Mouse (Mus musculus): Measurements from ENCODE around the gene Scaf11. TPM values are rescaled to one million over a fixed set of nuclear protein-coding genes. Genes with fewer than 3 reads are reported as not detected.

The Scaf11 gene
- total RNA-seq, 2 experiments from 2014 or later, result 56.4 to 57.8 TPM

DNA sequence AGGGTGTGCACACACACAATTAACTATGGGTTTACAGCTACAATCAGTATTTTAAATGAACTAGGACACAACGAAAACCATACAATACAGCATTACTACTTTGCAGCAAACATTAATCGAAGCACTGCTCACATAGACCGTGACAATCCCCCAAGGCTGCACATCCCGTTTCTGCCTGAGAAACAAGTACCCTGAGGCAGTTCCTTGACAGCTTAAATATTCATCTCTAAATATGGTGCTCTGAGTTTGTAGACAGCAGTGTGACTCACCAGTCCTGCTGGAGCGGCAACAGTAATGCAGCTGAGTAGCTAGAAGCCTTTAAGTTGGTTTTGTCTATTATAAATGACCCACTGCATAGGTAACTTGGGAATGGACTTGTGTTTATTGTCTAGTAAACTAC, 55.1 kb downstream of the Scaf11 start:
- peak in 1 of 2 experiments; percentile 22 for DNase-seq (ENCODE audit: low spot score in 2 of 2)

DNA sequence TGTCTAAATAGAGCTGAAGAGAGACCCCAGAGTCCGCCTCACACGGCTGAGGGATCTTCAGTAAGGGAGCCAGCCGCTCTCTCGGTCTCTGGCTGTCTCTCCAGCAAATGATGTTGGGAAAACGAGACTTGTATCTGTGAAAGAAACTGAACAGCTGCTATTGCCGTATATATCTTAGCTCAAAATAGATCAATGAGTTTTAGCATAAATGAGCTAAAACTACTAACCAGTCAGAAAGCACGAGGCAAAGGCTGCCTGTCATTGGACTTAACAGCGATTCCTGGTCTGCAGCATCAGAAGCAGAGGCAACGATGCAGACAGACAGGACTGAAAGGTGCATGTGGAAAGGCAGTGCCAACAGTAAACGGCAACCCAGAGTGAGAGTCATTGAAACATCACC, 62.3 kb downstream of the Scaf11 start:
- no peak for DNase-seq (ENCODE audit: low spot score in 2 of 2)

DNA sequence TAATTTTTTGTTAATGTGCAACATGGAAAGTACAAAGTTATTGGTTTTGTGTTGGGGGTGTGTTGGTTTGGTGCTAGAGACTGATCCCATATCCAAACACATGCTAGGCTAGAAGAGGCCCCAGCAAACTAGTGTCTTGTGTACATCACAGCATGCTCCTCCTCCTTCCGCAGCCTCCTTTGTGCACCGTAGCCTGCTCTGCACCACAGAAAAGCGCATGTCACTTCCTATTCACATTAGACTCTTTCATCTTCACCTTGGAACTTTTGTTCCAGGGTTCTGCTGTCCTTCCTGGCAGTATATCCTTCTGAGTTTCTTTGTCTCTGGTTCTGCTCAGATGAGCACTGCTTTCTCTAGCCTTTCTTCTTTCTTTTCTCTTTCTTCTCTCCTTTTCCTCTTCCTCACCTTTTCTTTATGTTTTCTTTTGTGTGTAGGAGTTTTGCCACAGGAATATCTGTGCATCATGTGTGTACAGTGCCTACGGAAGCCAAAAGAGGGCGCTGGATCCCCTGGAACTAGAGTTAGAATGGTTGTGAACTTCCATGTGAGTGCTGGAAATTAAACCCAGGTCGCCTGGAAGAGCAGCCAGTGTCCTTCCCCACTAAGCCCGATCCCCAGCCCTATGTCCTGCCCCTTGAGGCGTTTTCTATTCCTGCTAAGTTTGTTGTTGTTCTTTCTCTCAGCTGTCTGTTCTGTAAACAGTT, 63.9 kb downstream of the Scaf11 start:
- DNase-seq (ENCODE audit: low spot score in 2 of 2), result no peak

DNA sequence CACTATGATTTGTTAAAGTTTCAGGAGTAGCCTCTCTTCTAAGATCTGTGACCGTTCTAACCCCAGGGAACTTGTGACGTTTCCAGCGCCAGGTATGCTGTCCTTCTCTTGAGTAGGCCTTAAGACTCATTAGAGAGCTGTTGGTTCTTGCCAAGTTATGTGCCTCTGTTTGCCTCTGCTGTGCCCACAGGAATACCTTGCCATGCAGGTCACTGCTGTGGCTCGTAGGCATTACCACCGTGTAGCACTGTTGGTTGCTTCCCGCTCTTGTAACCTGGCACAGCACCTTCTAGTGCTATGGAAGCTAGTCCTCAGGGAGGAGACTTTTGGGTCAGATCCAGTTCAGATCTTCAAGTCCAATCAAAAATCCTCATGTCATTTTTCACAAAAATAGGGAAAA, 65.6 kb downstream of the Scaf11 start:
- DNase-seq (ENCODE audit: low spot score in 2 of 2), result no peak

DNA sequence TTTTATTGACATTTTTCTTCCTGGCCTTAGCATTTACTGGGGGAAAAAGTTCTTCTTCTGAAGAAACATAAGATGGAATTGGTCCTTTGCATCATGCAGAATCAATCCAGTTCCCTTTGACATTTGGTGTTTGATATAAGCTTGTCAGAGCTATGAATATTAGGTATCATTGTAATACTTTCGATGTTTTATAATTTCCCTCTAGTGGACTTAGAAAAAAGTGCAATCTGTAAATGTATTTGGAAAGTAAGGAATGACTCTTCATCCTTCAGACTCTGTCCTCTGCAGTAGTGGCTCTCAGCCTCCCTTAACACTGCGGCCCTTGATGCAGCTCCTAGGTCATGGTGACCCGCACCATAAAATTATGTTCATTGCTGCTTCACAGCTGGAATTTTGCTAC, 67.8 kb downstream of the Scaf11 start:
- no peak for DNase-seq (ENCODE audit: low spot score in 2 of 2)

DNA sequence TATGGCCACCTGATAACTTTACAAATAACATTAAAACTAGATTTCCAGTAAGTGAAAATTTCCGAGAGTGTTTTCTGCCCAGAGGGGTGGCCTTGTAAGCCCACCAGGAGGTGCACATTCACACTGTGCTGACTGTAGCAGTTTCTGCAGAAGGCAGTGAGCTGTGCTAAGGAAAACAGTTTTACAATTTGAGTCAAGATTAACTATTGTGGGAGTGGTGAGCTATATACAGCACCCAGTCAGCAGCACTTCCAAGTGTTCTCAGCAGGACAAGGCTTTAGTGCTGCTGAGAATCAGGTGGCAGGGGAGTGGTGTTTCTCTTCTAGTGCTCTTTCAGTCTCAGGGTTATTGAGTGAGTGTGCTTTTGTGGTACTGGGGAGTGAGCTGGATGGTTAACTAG, 72.1 kb downstream of the Scaf11 start:
- DNase-seq (ENCODE audit: low spot score in 2 of 2), result no peak

DNA sequence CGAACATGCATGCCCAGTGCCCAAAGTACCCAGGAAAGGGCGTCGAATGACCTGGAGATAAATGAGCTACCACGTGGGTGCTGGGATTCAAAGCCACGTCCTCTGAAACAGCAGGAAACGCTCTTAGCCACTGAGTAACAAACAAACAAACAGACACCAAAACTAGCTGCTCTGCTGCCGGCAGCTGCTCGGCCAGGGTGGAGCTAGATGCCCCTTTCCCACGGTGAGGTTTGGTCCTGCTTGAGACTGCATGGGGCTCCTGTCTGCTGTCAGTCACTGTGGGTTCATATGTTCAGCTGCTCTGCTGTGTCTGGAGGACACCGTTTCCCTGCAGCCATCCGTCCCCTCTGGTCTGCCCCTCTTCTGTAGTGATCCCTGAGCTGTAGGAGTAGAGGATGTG, 78.4 kb downstream of the Scaf11 start:
- no peak for DNase-seq (ENCODE audit: low spot score in 2 of 2)

DNA sequence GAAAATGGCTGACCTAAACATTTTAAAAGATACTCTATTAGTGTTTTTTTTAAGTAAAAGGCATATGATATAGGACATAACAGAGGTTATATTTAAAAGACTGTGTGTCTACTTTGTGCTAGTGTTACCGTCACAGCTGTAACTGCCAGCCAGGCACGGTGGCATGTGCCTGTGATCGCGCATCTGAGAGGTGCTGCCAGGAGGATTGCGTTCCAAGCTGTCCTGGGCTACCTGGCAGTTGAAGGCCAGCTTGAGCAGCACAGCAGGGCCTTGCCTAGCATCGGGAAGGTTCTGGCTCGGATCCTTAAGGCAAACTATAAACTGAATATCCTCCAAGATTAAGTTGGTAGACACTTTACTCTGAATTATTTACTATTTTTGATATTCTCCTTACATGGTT, 82.9 kb downstream of the Scaf11 start:
- no peak for DNase-seq (ENCODE audit: low spot score in 2 of 2)

DNA sequence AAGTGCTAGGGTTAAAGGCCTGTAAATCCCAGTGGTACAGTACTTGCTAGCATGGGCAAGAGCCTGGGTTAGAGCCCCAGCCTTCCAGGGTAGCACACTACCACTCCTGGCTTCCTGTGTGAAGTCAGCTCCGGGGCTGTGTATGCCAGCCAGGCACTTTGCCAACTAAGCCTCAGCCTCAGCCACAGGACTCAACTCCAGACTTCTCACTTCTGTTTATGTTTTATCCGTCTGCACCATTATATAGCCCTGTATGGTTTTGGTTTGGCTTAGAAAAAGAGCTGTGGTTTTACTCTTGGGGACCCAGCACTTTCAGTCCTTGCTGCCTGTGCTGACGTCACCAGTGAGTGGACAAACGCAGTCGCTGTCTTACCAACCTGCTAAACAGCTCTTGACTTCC, 83.4 kb downstream of the Scaf11 start:
- no peak for DNase-seq (ENCODE audit: low spot score in 2 of 2)

DNA sequence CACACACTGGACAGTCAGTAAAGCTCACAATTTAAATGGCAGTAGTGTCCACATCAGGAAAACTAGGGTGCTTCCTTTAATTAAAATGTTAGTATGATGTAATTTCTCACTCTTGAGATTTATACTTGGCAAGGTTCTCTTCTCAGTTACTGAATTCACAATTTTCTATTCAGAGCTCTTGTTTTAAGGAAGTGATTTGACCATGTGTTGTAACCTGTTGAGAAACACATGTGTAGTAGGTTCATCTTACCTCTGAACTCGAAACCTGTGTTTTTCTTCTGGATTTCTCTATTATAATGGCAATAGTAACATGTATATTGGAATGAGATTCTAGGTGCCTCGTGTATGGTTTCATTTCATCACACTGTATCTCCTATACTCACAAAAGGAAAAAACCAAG, 84.4 kb downstream of the Scaf11 start:
- DNase-seq (ENCODE audit: low spot score in 2 of 2), result no peak

DNA sequence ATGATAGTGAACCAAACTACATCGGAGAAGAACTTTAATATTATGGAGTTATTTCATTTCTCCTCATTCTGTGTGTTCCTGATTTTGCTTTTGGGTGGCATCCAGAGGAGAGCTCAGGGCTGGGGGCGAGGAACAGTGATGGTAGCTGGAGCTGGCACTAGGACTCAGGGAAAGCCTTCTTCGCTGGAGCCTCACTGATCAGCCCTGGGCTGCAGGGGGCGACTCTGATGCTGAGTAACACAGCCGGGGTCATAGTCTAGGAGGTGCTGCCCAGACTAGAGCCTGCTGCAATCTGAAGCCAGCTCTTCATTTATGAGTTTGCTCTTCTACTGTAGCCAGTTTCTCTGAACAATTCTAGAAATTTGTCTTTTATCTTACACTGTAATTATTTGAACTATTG, 87.5 kb downstream of the Scaf11 start:
- no peak for DNase-seq (ENCODE audit: low spot score in 2 of 2)

DNA sequence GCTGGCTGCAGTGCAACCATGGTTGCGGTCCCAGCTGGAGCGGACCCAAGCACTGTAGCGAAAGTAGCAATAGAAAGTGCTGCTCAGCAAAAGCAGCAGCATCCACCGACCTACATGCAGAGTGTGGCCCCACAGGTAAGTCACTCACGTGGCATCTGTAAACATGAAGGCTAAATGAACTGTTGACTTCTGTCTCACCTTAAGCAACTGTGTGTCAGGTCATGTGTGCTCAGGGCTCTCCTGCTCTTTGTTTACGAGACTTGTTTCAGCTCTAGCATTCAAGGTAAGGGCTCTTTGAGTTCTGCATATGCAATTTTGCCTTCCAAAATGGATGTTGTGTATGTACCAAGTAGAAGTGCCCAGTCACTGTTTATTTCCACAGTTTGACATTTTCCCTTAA, 88.0 kb downstream of the Scaf11 start:
- DNase-seq (ENCODE audit: low spot score in 2 of 2), result no peak

DNA sequence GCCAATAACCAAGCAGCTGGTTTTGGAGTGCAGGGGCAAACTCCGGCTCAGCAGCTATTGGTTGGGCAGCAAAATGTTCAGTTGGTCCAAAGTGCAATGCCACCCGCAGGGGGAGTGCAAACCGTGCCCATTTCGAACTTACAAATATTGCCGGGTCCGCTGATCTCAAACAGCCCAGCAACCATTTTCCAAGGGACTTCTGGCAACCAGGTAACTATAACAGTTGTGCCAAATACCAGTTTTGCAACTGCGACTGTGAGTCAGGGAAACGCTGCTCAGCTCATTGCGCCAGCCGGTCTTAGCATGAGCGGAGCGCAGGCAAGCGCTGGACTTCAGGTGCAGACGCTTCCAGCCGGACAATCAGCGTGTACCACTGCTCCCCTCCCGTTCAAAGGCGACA, 89.3 kb downstream of the Scaf11 start:
- DNase-seq (ENCODE audit: low spot score in 2 of 2), result no peak

DNA sequence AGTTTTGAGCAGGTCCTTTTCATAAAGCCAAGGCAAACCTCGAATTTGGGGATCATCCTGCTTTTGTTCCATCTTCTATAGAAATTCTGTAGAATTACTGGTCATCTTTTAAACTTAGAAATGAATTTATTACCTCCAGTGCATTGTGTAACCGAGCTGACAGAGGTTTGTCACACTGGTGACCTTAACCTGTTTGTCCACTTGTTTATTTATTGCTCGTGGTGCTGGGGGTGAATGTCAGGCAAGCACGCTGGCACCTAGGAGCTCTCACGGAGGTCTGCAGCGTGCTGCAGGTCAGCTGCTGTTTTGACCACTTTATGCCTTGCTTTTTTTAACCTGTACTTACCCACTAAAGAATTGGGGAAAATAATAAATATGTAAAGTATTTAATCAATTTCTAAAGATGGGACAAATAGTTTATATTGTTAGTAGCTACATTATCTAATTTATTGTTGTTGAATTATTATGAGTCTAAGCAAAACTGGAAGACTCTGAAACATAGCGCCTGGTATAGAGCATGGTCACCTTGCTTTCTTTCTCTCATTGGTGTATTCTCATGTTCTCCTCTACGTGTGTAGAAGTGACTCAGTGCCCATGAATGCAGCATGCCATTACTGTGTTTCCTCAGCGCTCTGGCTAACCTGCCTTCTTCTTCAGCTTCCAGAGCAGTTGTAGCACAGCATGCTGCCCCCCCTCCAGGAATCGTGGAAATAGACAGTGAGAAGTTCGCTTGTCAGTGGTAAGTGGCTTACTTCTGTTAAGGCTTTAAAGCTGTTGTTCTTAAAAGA, 94.3 kb downstream of the Scaf11 start:
- no peak for DNase-seq (ENCODE audit: low spot score in 2 of 2)

DNA sequence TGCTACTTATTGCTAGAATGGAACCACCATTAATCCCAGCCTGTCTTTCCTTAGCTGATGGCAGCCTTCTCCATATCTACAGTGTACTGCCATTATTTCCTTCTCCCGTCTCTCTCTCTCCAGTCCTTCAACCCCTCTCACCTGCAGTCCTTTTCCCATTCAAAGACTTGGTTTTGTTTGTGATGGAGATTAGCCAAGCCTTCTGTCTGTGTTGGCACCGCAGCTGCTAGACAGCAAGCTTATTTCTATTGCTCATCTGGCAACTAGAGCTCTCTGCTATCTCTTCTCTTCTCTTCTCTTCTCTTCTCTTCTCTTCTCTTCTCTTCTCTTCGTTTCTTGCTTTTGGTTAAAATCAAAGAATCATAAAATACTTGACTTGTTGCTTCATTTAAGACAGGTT, 95.3 kb downstream of the Scaf11 start:
- no peak for DNase-seq (ENCODE audit: low spot score in 2 of 2)

Small RNA genes lying within 50 kb of the gene (microRNA-seq; reads per million reads assigned to microRNA genes)
- 0 reads per million in 2 experiments for gene Gm25397

Other genes with a start within 250 kb of the Scaf11 start
- 10 to 100 TPM; 33.5 to 34.2 TPM for gene Arid2, start 173.3 kb downstream of the Scaf11 start, total RNA-seq (2021)
- gene Slc38a1, start 182.1 kb upstream of the Scaf11 start, total RNA-seq (2021), result 10 to 100 TPM; 77.6 to 84.1 TPM
- 10 to 100 TPM; 85.1 to 88.2 TPM for gene Slc38a2, start 238.9 kb upstream of the Scaf11 start, total RNA-seq (2021)